In genomic region chr2:26578369-26578768, GRCm38 (mm10) we compare ENCODE assay signal across 9 mouse cellular contexts. TPM values are rescaled to one million over a fixed set of nuclear protein-coding genes. Genes with fewer than 3 reads are reported as not detected.
DNase-seq lines count a peak whose midpoint lies in the region; ATAC-seq lines count a peak whose summit lies in the region.
"Had no signal": no experiment of that assay in that cellular context is flagged by ENCODE, and none has a peak within 500 bp of the region (broad histone marks: within the 10 kb centered on the region; RNA-seq: fewer than 3 reads in every experiment).

No protein-coding gene starts in this region.

- H3K9ac ChIP-seq in neural tube, embryonic 11.5 days (ENCODE audit: low read length): peak overlapping the region; percentile 39
- H3K9ac ChIP-seq in heart, embryonic 12.5 days: no peak overlapping the region

- H3K27me3 ChIP-seq in neural tube, embryonic 11.5 days (ENCODE audit: control insufficient read depth, insufficient read depth, low read length): no peaks in the 10 kb centered on the region
- no peaks in the 10 kb centered on the region for H3K27me3 ChIP-seq in heart, embryonic 12.5 days (replicated peaks)

- H3K4me2 ChIP-seq in neural tube, embryonic 11.5 days (ENCODE audit: low read depth): no peak overlapping the region
- peak overlapping the region; percentile 26 for H3K4me2 ChIP-seq in heart, embryonic 12.5 days

- H3K36me3 ChIP-seq in neural tube, embryonic 11.5 days (ENCODE audit: control insufficient read depth, insufficient read depth, low read length): no peaks in the 10 kb centered on the region
- no peaks in the 10 kb centered on the region for H3K36me3 ChIP-seq in heart, embryonic 12.5 days

- DNase-seq in neural tube, embryonic 11.5 days (ENCODE audit: low spot score): no peak
- DNase-seq in neural tube, embryonic 10.5 days (ENCODE audit: extremely low spot score, low spot score): no peak
- DNase-seq in kidney, postnatal 14 days: peak; percentile 85
- no peak for DNase-seq in cerebellum, adult 11-12 months
- DNase-seq in Muller cell, postnatal 12 days (ENCODE audit: inconsistent ontology term): no peak
- DNase-seq in gastrocnemius, adult 18-20 months (ENCODE audit: low spot score): no peak

- no peak overlapping the region for H3K4me3 ChIP-seq in neural tube, embryonic 11.5 days (ENCODE audit: low read depth, low read length)
- no peak overlapping the region for H3K4me3 ChIP-seq in heart, embryonic 12.5 days

- peaks cover 18% of the 10 kb centered on the region; the same call in 1 of the 2 replicates for H3K4me1 ChIP-seq in neural tube, embryonic 11.5 days (ENCODE audit: control insufficient read depth, insufficient read depth, low read length)
- peaks cover 78% of the 10 kb centered on the region for H3K4me1 ChIP-seq in heart, embryonic 12.5 days (replicated peaks)

- 60% methylated on average over 6 of the region's 6 CpGs for WGBS in neural tube, embryonic 11.5 days
- WGBS in heart, embryonic 12.5 days: 41% methylated on average over 6 of the region's 6 CpGs

- no peaks in the 10 kb centered on the region for H3K9me3 ChIP-seq in neural tube, embryonic 11.5 days (ENCODE audit: control insufficient read depth, low read length)
- H3K9me3 ChIP-seq in heart, embryonic 12.5 days (replicated peaks): no peaks in the 10 kb centered on the region

- ATAC-seq in neural tube, embryonic 11.5 days (ENCODE audit: insufficient read depth, low FRiP score, low TSS enrichment): no peak
- peak; percentile 60 for ATAC-seq in heart, embryonic 12.5 days (ENCODE audit: insufficient number of reproducible peaks, low FRiP score)
- ATAC-seq in megakaryocyte, adult 5-6 weeks (ENCODE audit: poor library complexity, severe bottlenecking): peak; percentile 48

- no peak overlapping the region for H3K27ac ChIP-seq in neural tube, embryonic 11.5 days (ENCODE audit: low read depth, low read length)
- H3K27ac ChIP-seq in heart, embryonic 12.5 days (ENCODE audit: poor library complexity, severe bottlenecking): peak overlapping the region; percentile 81

RNA-seq across cellular contexts. Expression of gene Egfl7, which starts 1.4 kb away (rescaled TPM):
- polyA plus RNA-seq in neural tube, embryonic 11.5 days (2014; fragmentation: Nextera tagmentation; extraction: Ambion mirVana): 68.5 and 75.7 TPM in 2 replicates
- 139 and 146 TPM in 2 replicates for polyA plus RNA-seq in heart, embryonic 12.5 days (2016; fragmentation: Nextera tagmentation; extraction: Ambion mirVana)
- total RNA-seq in megakaryocyte, adult 5-6 weeks (2015): 1.6 and 3.1 TPM in 2 replicates
- 3.7 and 3.9 TPM in 2 replicates for total RNA-seq in megakaryocyte, adult 5-6 weeks (2017)
- 10 to 100 TPM; 19.6 to 34.7 TPM for total RNA-seq in gastrocnemius, adult 18-20 months (2021)

RNA-seq across cellular contexts. Expression of gene Gm20532, which starts 8.1 kb away (rescaled TPM):
- polyA plus RNA-seq in neural tube, embryonic 11.5 days (2014; fragmentation: Nextera tagmentation; extraction: Ambion mirVana): not detected in 2 replicates
- 0.28 TPM in 1 of 2 replicates, not detected in the other for polyA plus RNA-seq in heart, embryonic 12.5 days (2016; fragmentation: Nextera tagmentation; extraction: Ambion mirVana)
- total RNA-seq in megakaryocyte, adult 5-6 weeks (2015): 0.36 TPM in 1 of 2 replicates, not detected in the other
- not detected in 2 replicates for total RNA-seq in megakaryocyte, adult 5-6 weeks (2017)
- not detected for total RNA-seq in gastrocnemius, adult 18-20 months (2021)
- total RNA-seq: neutrophil, adult 5-6 weeks had no signal

RNA-seq across cellular contexts. Expression of gene Agpat2, which starts 25.8 kb away (rescaled TPM):
- polyA plus RNA-seq in neural tube, embryonic 11.5 days (2014; fragmentation: Nextera tagmentation; extraction: Ambion mirVana): 6.8 and 7.5 TPM in 2 replicates
- polyA plus RNA-seq in heart, embryonic 12.5 days (2016; fragmentation: Nextera tagmentation; extraction: Ambion mirVana): 18.4 and 23.2 TPM in 2 replicates
- total RNA-seq in megakaryocyte, adult 5-6 weeks (2015): 37.0 and 41.9 TPM in 2 replicates
- total RNA-seq in megakaryocyte, adult 5-6 weeks (2017): 38.1 and 43.6 TPM in 2 replicates
- total RNA-seq in gastrocnemius, adult 18-20 months (2021): 1 to 10 TPM; 6.3 to 7.5 TPM

RNA-seq across cellular contexts. Expression of gene Fam69b, which starts 49.9 kb away (rescaled TPM):
- 43.7 and 50.3 TPM in 2 replicates for polyA plus RNA-seq in neural tube, embryonic 11.5 days (2014; fragmentation: Nextera tagmentation; extraction: Ambion mirVana)
- 16.4 and 17.3 TPM in 2 replicates for polyA plus RNA-seq in heart, embryonic 12.5 days (2016; fragmentation: Nextera tagmentation; extraction: Ambion mirVana)
- total RNA-seq in megakaryocyte, adult 5-6 weeks (2015): 0.33 TPM in 1 of 2 replicates, not detected in the other
- 0.11 and 0.33 TPM in 2 replicates for total RNA-seq in megakaryocyte, adult 5-6 weeks (2017)
- 1 to 10 TPM; 1.9 TPM for total RNA-seq in gastrocnemius, adult 18-20 months (2021)
- total RNA-seq: neutrophil, adult 5-6 weeks had no signal

Comparison
In these comparisons a context has a peak if more than half of its experiments do, and no peak if none do; other contexts are left out.
1. RNA of gene Egfl7, which starts 1.4 kb away (total RNA-seq): 19.6 to 34.7 TPM in gastrocnemius, adult 18-20 months; 1.6 to 3.9 TPM in megakaryocyte, adult 5-6 weeks; every median in the first group is over 4 times any median in the second.
2. RNA of gene Agpat2, which starts 25.8 kb away (total RNA-seq): 37.0 to 43.6 TPM in megakaryocyte, adult 5-6 weeks; 6.3 to 7.5 TPM in gastrocnemius, adult 18-20 months; every median in the first group is over 4 times any median in the second.